Mouse (Mus musculus): ENCODE measurements around the gene Pnpla5.
"Not testable (repeated sequence)": the region's sequence is repeated elsewhere in the genome, so short reads cannot be mapped to it uniquely, and the experiment has no call there.

Gene Pnpla5

GRCm38 (mm10) chr15:84123075-84123474 is at the start of gene Pnpla5:
Gene Pnpla5 (minus strand): TSS chr15:84123175.
- DNase-seq (ENCODE audit: low read depth, low spot score): no peak

GRCm38 (mm10) chr15:84171166-84171565 is 48.2 kb upstream of the Pnpla5 start:
- no peak for DNase-seq (ENCODE audit: low read depth, low spot score)

- no peak for DNase-seq (ENCODE audit: low read depth, low spot score)
These were observed 46.5 kb upstream of the Pnpla5 start for GRCm38 (mm10) chr15:84169511-84169910.

- DNase-seq (ENCODE audit: low read depth, low spot score): peak; percentile 23
These were observed 45.5 kb upstream of the Pnpla5 start for GRCm38 (mm10) chr15:84168170-84169161.

- peak; percentile 96 for DNase-seq (ENCODE audit: low read depth, low spot score)
These were observed 44.6 kb upstream of the Pnpla5 start, which contains the start of gene Pnpla3 for GRCm38 (mm10) chr15:84167600-84167999. Gene Pnpla3 (plus strand): TSS chr15:84167837.

- DNase-seq (ENCODE audit: low read depth, low spot score): no peak
These were observed 43.8 kb upstream of the Pnpla5 start for GRCm38 (mm10) chr15:84166818-84167217.

GRCm38 (mm10) chr15:84161871-84162270 is 38.9 kb upstream of the Pnpla5 start:
- DNase-seq (ENCODE audit: low read depth, low spot score): no peak

GRCm38 (mm10) chr15:84157530-84157929 is 34.6 kb upstream of the Pnpla5 start:
- not testable (repeated sequence) for DNase-seq (ENCODE audit: low read depth, low spot score)

- DNase-seq (ENCODE audit: low read depth, low spot score): no peak
These were observed 33.2 kb upstream of the Pnpla5 start for GRCm38 (mm10) chr15:84156158-84156557.

- DNase-seq (ENCODE audit: low read depth, low spot score): no peak
These were observed 18.0 kb upstream of the Pnpla5 start for GRCm38 (mm10) chr15:84140929-84141328.

GRCm38 (mm10) chr15:84140109-84140508 is 17.1 kb upstream of the Pnpla5 start:
- DNase-seq (ENCODE audit: low read depth, low spot score): no peak

GRCm38 (mm10) chr15:84139592-84140005 is 16.6 kb upstream of the Pnpla5 start:
- no peak for DNase-seq (ENCODE audit: low read depth, low spot score)

GRCm38 (mm10) chr15:84136473-84137415 is 13.8 kb upstream of the Pnpla5 start:
- DNase-seq (ENCODE audit: low read depth, low spot score): peak; percentile 33

- DNase-seq (ENCODE audit: low read depth, low spot score): peak; percentile 56
These were observed 12.5 kb upstream of the Pnpla5 start for GRCm38 (mm10) chr15:84135472-84135871.

GRCm38 (mm10) chr15:84133440-84133839 is 10.5 kb upstream of the Pnpla5 start:
- no peak for DNase-seq (ENCODE audit: low read depth, low spot score)

- DNase-seq (ENCODE audit: low read depth, low spot score): no peak
These were observed 9.0 kb upstream of the Pnpla5 start for GRCm38 (mm10) chr15:84131971-84132370.

- DNase-seq (ENCODE audit: low read depth, low spot score): no peak
These were observed 8.3 kb upstream of the Pnpla5 start for GRCm38 (mm10) chr15:84131096-84131786.

- DNase-seq (ENCODE audit: low read depth, low spot score): no peak
These were observed 3.9 kb upstream of the Pnpla5 start for GRCm38 (mm10) chr15:84126871-84127270.

GRCm38 (mm10) chr15:84126447-84126846 is 3.5 kb upstream of the Pnpla5 start:
- no peak for DNase-seq (ENCODE audit: low read depth, low spot score)

GRCm38 (mm10) chr15:84124086-84124485 is 1.1 kb upstream of the Pnpla5 start:
- no peak for DNase-seq (ENCODE audit: low read depth, low spot score)

GRCm38 (mm10) chr15:84121036-84121435 is 1.9 kb downstream of the Pnpla5 start:
- DNase-seq (ENCODE audit: low read depth, low spot score): no peak
